Mouse (Mus musculus) neural tube, embryonic 11.5 days (tissue): ENCODE data around the gene Casp2. TPM values are rescaled to one million over a fixed set of nuclear protein-coding genes. Genes with fewer than 3 reads are reported as not detected.

ENCODE experiments used
- ATAC-seq: fragments of 200-750 bp; cut with Nextera tagmentation; 2 replicates; pipeline ENCODE4 v1.8.0; 2017; ENCODE audit warnings: moderate number of reproducible peaks, mild to moderate bottlenecking, moderate TSS enrichment, moderate library complexity; ENCODE audit not compliant: insufficient read depth, low FRiP score, low TSS enrichment
- DNase-seq: peaks from one replicate; pipeline ENCODE4 v3.0.0-alpha.2; 2015; ENCODE audit warnings: low spot score
- H3K27ac ChIP-seq: fragments of 300-500 bp; sonication (generic); 2 replicates; pipeline ENCODE4 v1.5.1; 2014; ENCODE audit warnings: low read depth, mild to moderate bottlenecking, low read length
- H3K27me3 ChIP-seq: fragments of 300-500 bp; sonication (generic); 2 replicates; pipeline ENCODE4 v1.6.1; 2014; ENCODE audit warnings: mild to moderate bottlenecking, low read length, mixed read lengths; ENCODE audit not compliant: control insufficient read depth, insufficient read depth
- H3K36me3 ChIP-seq: fragments of 300-500 bp; sonication (generic); 2 replicates; pipeline ENCODE4 v1.6.1; 2014; ENCODE audit warnings: mild to moderate bottlenecking, low read length, moderate library complexity, mixed read lengths; ENCODE audit not compliant: control insufficient read depth, insufficient read depth
- H3K4me1 ChIP-seq: fragments of 300-500 bp; sonication (generic); 2 replicates; pipeline ENCODE4 v1.6.1; 2014; ENCODE audit warnings: low read length, mixed read lengths; ENCODE audit not compliant: control insufficient read depth, insufficient read depth
- H3K4me2 ChIP-seq: fragments of 300-500 bp; sonication (generic); 2 replicates; pipeline ENCODE4 v1.6.1; 2014; ENCODE audit warnings: low read depth, mild to moderate bottlenecking, moderate library complexity
- H3K4me3 ChIP-seq: fragments of 300-500 bp; sonication (generic); 2 replicates; pipeline ENCODE4 v1.5.1; 2014; ENCODE audit warnings: low read depth, low read length
- H3K9ac ChIP-seq: fragments of 300-500 bp; sonication (generic); 2 replicates; pipeline ENCODE4 v1.6.1; 2014; ENCODE audit warnings: mild to moderate bottlenecking, low read length
- H3K9me3 ChIP-seq: fragments of 300-500 bp; sonication (generic); 2 replicates; pipeline ENCODE4 v1.6.1; 2016; ENCODE audit warnings: low read length; ENCODE audit not compliant: control insufficient read depth
- WGBS: fragments of 180-500 bp; shearing (Covaris S2); extraction: QIAGEN DNeasy Blood & Tissue Kit; methylation state at CpG from one replicate; pipeline ENCODE4 v1.1.7; 2014; 5-methylcytosine and 5-hydroxymethylcytosine counted together
- polyA plus RNA-seq: library from polyadenylated mRNA; unstranded; fragments of >200 nt; fragmentation: Nextera tagmentation; extraction: Ambion mirVana; gene quantifications from 2 replicates; pipeline ENCODE4 v1.2.1, GENCODE M21; 2014

The Casp2 gene
- polyA plus RNA-seq: 69.2 and 72.0 TPM in 2 replicates

GRCm38 (mm10) chr6:42264626-42265312 is at the start of gene Casp2:
Casp2 (plus strand) TSS chr6:42264985.
- ATAC-seq (peak; percentile 99), DNase-seq (peak; percentile 99)
- H3K9me3 ChIP-seq: no peaks in the 10 kb centered on the region
- H3K4me3 ChIP-seq: peak within 1 kb of the TSS; percentile 76
- peak within 1 kb of the TSS; percentile 67; the same call in 1 of the 2 replicates for H3K27ac ChIP-seq
- H3K9ac ChIP-seq: peak within 1 kb of the TSS; percentile 90
- no peaks in the 10 kb centered on the region for H3K27me3 ChIP-seq
- H3K4me1 ChIP-seq: 0 out of 2 replicates have a peak, but pooled peaks cover 2% of the 10 kb centered on the region
- H3K4me2 ChIP-seq: peak within 1 kb of the TSS; percentile 71
- WGBS: under 1% methylated on average over 50 of the region's 51 CpGs
- peaks cover 12% of the 10 kb centered on the region for H3K36me3 ChIP-seq

DNA sequence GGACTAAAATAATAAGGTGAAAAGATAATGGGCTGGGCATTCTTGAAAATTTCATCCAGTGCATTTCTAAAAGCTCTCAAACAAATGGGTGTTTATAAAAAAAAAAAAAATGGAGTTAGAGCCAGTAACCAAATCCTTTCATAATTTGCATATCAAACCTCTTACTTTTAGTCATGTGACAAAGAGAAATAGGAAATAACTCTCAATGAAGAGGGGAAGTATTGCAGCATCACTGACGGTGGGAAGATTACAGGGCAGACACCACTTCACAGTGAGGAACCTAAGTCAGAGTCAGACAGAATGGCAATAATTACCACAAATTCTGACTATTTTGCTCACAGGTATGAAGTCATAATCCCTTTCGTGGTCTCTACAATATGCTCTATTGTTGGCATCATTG is 49.8 kb upstream of the Casp2 start, which contains the start of gene Tas2r144:
Gene Tas2r144, plus strand, starts transcription at position 301 of the 400 bp plus-strand sequence.
- H3K9me3 ChIP-seq: no peaks in the 10 kb centered on the region
- H3K36me3 ChIP-seq: no peaks in the 10 kb centered on the region
- H3K27me3 ChIP-seq: no peaks in the 10 kb centered on the region
- no peak for DNase-seq
- H3K27ac ChIP-seq: no peak within 1 kb of the TSS
- no peak for ATAC-seq
- H3K4me1 ChIP-seq: no peaks in the 10 kb centered on the region
- WGBS: 91% methylated on average over 2 of the region's 2 CpGs
- no peak within 1 kb of the TSS for H3K9ac ChIP-seq
- H3K4me3 ChIP-seq: no peak within 1 kb of the TSS
- no peak within 1 kb of the TSS for H3K4me2 ChIP-seq

DNA sequence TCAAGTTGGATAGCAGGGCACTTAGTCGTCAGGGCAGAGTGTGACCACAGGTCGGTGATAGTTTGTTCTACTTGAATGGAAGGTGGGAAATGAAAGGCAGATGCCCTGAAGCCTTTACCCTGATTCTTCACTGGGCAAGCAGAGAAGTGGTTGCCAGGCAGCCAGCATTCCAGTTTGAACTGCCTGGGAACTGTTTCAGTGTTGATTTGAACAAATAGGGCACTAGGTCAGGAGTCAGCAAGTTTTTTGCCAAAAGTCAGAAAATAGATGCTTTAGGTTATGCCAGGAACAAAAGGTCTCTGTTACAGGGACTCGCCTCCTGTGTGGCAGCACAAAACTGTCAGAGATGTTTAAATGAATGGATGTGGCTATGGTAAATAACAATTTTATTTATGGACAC is 42.5 kb upstream of the Casp2 start:
- H3K9me3 ChIP-seq: no peaks in the 10 kb centered on the region
- H3K36me3 ChIP-seq: no peaks in the 10 kb centered on the region
- ATAC-seq (no peak), DNase-seq (no peak)
- no peaks in the 10 kb centered on the region for H3K4me1 ChIP-seq
- no peak overlapping the region for H3K4me3 ChIP-seq
- no peak overlapping the region for H3K4me2 ChIP-seq
- no peak overlapping the region for H3K27ac ChIP-seq
- WGBS: 61% methylated on average over 3 of the region's 3 CpGs
- no peaks in the 10 kb centered on the region for H3K27me3 ChIP-seq
- no peak overlapping the region for H3K9ac ChIP-seq

DNA sequence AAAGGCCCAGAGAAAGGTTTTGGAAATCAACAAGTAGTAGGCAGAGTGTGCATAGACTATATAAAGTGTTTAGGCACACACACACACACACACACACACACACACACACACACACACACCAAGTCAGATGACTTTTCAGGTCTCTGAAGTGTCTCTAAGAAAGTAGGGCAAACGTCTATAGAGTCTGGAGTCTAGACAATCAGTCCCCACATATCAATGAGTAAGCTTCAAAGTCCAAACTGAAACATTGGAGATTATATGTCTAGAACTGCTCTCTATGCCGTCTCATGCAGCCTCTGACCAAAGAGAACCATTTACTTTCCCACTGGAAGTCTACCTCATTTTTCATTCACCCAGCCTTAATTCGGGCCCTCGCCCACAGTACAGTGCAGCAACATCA is 39.7 kb upstream of the Casp2 start:
- Histone ChIP-seq H3K27ac (no peak overlapping the region), H3K9me3 (no peaks in the 10 kb centered on the region), H3K9ac (no peak overlapping the region), H3K36me3 (no peaks in the 10 kb centered on the region), H3K4me1 (no peaks in the 10 kb centered on the region), H3K4me3 (no peak overlapping the region), H3K4me2 (no peak overlapping the region), H3K27me3 (no peaks in the 10 kb centered on the region)
- DNase-seq (no peak), ATAC-seq (no peak)
- WGBS: 79% methylated on average over 4 of the region's 4 CpGs

DNA sequence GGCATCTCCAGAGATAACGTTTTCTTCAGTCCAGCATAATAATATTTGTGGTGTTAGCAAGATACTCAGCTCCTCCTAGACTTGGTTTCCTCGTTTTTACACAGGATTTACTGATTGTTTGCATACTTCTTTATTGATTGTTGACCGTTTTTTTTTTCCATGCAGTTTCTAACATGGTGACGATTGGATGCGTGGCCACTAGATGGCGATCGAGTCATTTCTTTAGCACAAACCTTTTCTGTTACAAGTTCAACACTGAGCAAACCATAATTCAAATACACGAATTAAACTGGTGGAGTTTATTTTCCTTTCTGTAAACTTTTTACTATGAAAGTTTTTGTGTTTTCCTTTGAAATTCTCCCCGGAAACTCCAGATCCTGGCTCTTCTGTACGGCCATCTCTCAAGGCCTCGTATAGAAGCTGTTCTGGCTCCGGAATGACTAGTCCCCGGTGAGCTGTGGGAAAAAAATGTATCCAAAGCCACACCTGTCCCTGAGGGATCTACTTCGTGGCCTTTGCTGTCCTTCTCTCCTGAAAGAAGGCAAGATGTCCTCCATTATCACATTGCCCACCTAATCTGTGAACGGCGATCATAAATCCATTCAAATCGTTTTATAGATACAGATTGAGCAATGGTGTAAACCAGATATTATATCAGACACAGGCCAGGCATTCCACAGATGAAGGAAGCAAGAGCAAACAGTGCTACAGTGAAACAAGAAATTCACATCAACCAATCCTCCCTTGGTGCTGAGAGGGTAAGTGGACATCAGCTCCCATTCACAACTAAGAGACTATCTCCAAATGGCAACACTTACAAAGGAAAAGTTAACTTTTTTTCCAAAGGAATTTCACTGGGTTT is 37.3 kb upstream of the Casp2 start:
- ATAC-seq (no peak), DNase-seq (peak; percentile 63)
- H3K4me3 ChIP-seq: no peak overlapping the region
- no peaks in the 10 kb centered on the region for H3K9me3 ChIP-seq
- H3K27me3 ChIP-seq: no peaks in the 10 kb centered on the region
- WGBS: 36% methylated on average over 17 of the region's 17 CpGs
- no peaks in the 10 kb centered on the region for H3K36me3 ChIP-seq
- no peak overlapping the region for H3K4me2 ChIP-seq
- no peak overlapping the region for H3K27ac ChIP-seq
- no peak overlapping the region for H3K9ac ChIP-seq
- no peaks in the 10 kb centered on the region for H3K4me1 ChIP-seq

- WGBS: 77% methylated on average over 4 of the region's 4 CpGs
- ATAC-seq: no peak
- no peaks in the 10 kb centered on the region for H3K27me3 ChIP-seq
- DNase-seq: no peak
- no peak overlapping the region for H3K27ac ChIP-seq
- H3K36me3 ChIP-seq: no peaks in the 10 kb centered on the region
- H3K9me3 ChIP-seq: no peaks in the 10 kb centered on the region
- H3K4me1 ChIP-seq: no peaks in the 10 kb centered on the region
- H3K4me3 ChIP-seq: no peak overlapping the region
- no peak overlapping the region for H3K9ac ChIP-seq
- no peak overlapping the region for H3K4me2 ChIP-seq
Measured at GRCm38 (mm10) chr6:42229610-42230009, 35.2 kb upstream of the Casp2 start.

DNA sequence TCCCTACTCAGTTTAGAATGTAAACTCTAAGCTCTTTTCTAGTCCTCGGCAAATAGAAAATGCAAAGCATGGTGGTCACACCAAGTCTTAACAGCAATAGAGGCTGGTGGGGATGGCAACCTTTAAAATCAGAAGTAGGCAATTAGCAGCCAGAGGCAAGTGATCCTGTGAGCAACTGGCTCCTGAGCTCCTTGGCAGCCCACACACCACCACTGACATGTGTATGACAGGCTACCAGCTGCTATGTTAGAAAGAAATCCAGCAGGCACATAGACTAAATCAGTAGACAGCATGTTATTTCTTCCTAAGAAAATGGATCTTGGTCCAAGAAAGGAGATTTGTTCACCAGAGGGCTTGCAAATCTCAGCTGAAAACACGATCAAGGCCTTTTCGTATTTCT is 33.6 kb upstream of the Casp2 start:
- Histone ChIP-seq H3K9me3 (no peaks in the 10 kb centered on the region), H3K27me3 (no peaks in the 10 kb centered on the region), H3K4me1 (no peaks in the 10 kb centered on the region), H3K4me3 (no peak overlapping the region), H3K36me3 (no peaks in the 10 kb centered on the region), H3K4me2 (no peak overlapping the region), H3K27ac (no peak overlapping the region), H3K9ac (no peak overlapping the region)
- DNase-seq (no peak), ATAC-seq (no peak)
- 88% methylated on average over 3 of the region's 3 CpGs for WGBS

DNA sequence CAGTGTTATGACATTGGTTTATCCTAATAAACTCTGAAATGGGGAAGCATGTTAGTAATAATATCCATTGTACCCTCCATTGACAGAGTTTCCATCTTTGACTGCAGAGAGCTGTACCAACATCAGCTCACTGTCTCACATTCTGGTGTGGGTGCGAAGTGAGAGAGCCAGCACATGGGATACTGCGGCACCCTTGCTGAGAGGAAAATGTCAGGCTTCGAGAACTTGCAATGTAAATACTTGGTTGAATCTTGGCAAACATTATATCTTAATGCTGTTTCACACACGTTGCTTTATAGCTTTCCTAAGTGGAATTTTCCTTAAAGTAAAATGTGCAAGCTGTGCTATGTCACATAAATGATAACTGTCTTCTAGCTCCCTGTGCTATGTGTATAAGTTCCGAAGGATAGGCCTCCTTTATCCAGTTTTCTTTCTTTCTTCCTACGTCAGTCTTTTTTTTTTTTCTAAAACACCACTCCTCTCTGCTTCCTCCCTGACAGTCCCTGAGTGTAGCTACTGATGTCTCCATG is 27.4 kb upstream of the Casp2 start:
- Histone ChIP-seq H3K9me3 (no peaks in the 10 kb centered on the region), H3K9ac (no peak overlapping the region)

More for the DNA sequence above, 27.4 kb upstream of the Casp2 start:
- Histone ChIP-seq H3K36me3 (no peaks in the 10 kb centered on the region), H3K4me1 (no peaks in the 10 kb centered on the region), H3K4me3 (no peak overlapping the region), H3K27ac (no peak overlapping the region), H3K27me3 (no peaks in the 10 kb centered on the region), H3K4me2 (no peak overlapping the region)
- WGBS: 78% methylated on average over 6 of the region's 6 CpGs
- ATAC-seq (no peak), DNase-seq (no peak)
